Mouse (Mus musculus) CH12.LX (cell line): Measurements from ENCODE around the gene Man1a2. TPM values are rescaled to one million over a fixed set of nuclear protein-coding genes. Genes with fewer than 3 reads are reported as not detected.

ENCODE experiments used
- DNase-seq: peaks from one replicate; pipeline ENCODE4 v3.0.0-alpha.2; 2013; ENCODE audit errors: extremely low read depth
- H3K27ac ChIP-seq: 2 replicates; pipeline ENCODE4 v1.5.1; 2012; ENCODE audit warnings: low read depth, mild to moderate bottlenecking, control low read depth, moderate library complexity; ENCODE audit not compliant: insufficient read depth
- H3K27me3 ChIP-seq: replicated peaks from 2 replicates; pipeline ENCODE3; 2012; ENCODE audit warnings: inconsistent platforms
- H3K36me3 ChIP-seq, 2 experiments: replicated peaks in 1 of 2; 2 replicates each; pipeline versions ENCODE3 to v1.6.1; 2012; ENCODE audit warnings: inconsistent platforms in 1 of 2, low read length in 1 of 2, mild to moderate bottlenecking in 1 of 2, mixed read lengths in 1 of 2, moderate library complexity in 1 of 2; ENCODE audit not compliant: control insufficient read depth in 1 of 2, insufficient read depth in 1 of 2
- H3K4me1 ChIP-seq, 2 experiments: 2 replicates each; pipeline ENCODE4 v1.6.1; 2012; ENCODE audit warnings: inconsistent platforms in 1 of 2, moderate library complexity in 1 of 2; ENCODE audit not compliant: insufficient read depth in 2 of 2, control insufficient read depth in 1 of 2
- H3K4me2 ChIP-seq: 2 replicates; pipeline ENCODE4 v1.6.1; 2012; ENCODE audit warnings: low read depth, mild to moderate bottlenecking, control low read depth; ENCODE audit not compliant: poor library complexity, insufficient read depth, severe bottlenecking
- H3K4me3 ChIP-seq, 3 experiments: fragments of 150-350 bp in 1 of 3; sonication (generic) in 1 of 3; replicated peaks in 1 of 3; 2 replicates each; pipeline versions ENCODE3 to v1.5.1; 2011 to 2012; ENCODE audit warnings: low read depth in 2 of 3, low read length in 2 of 3, mild to moderate bottlenecking in 2 of 3, moderate library complexity in 2 of 3, control low read depth in 1 of 3, improper control_type of control experiment in 1 of 3, inconsistent platforms in 1 of 3, mixed read lengths in 1 of 3; ENCODE audit not compliant: poor library complexity in 1 of 3
- H3K79me2 ChIP-seq: replicated peaks from 2 replicates; pipeline ENCODE4 v1.6.1; 2012; ENCODE audit warnings: mild to moderate bottlenecking, moderate library complexity; ENCODE audit not compliant: control insufficient read depth, poor library complexity, insufficient read depth, severe bottlenecking; ENCODE audit errors: extremely low read depth
- H3K9ac ChIP-seq: 2 replicates; pipeline ENCODE4 v1.6.1; 2012; ENCODE audit warnings: low read depth, mild to moderate bottlenecking, control low read depth, moderate library complexity; ENCODE audit not compliant: insufficient read depth
- H3K9me3 ChIP-seq: replicated peaks from 2 replicates; pipeline ENCODE3; 2012; ENCODE audit warnings: low read length, inconsistent platforms, mixed read lengths
- CHD2 ChIP-seq: IDR thresholded peaks from 2 replicates; pipeline ENCODE4 v1.6.1; 2011; ENCODE audit warnings: low read length, improper control_type of control experiment
- CTCF ChIP-seq, 2 experiments: IDR thresholded peaks in 1 of 2; conservative IDR thresholded peaks in 1 of 2; 2 replicates each; pipeline ENCODE4 v1.5.1; 2011 to 2012; ENCODE audit warnings: low read depth in 2 of 2, low read length in 2 of 2, improper control_type of control experiment in 1 of 2, inconsistent platforms in 1 of 2, mild to moderate bottlenecking in 1 of 2, moderate library complexity in 1 of 2
- ETS1 ChIP-seq: conservative IDR thresholded peaks from 2 replicates; pipeline ENCODE4 v1.6.1; 2012; ENCODE audit warnings: low read depth, mild to moderate bottlenecking, inconsistent platforms, low read length, improper control_type of control experiment, moderate library complexity
- GABPA ChIP-seq: IDR thresholded peaks from 2 replicates; pipeline ENCODE4 v1.6.1; 2012; ENCODE audit warnings: low read depth, low read length, improper control_type of control experiment, inconsistent platforms; ENCODE audit not compliant: insufficient replicate concordance
- HCFC1 ChIP-seq: IDR thresholded peaks from 2 replicates; pipeline ENCODE4 v1.6.1; 2012; ENCODE audit warnings: low read depth, mild to moderate bottlenecking, inconsistent platforms, low read length, improper control_type of control experiment
- IRF4 ChIP-seq: IDR thresholded peaks from 2 replicates; pipeline ENCODE4 v1.6.1; 2014; ENCODE audit warnings: low read depth, mild to moderate bottlenecking, inconsistent platforms, low read length, improper control_type of control experiment
- JUND ChIP-seq: conservative IDR thresholded peaks from 2 replicates; pipeline ENCODE4 v1.6.1; 2011; ENCODE audit warnings: low read depth, low read length, improper control_type of control experiment
- MAFK ChIP-seq: IDR thresholded peaks from 2 replicates; pipeline ENCODE4 v1.6.1; 2011; ENCODE audit warnings: low read length, improper control_type of control experiment; ENCODE audit not compliant: insufficient replicate concordance
- MAZ ChIP-seq: IDR thresholded peaks from 2 replicates; pipeline ENCODE4 v1.6.1; 2012; ENCODE audit warnings: low read depth, mild to moderate bottlenecking, inconsistent platforms, low read length, improper control_type of control experiment, moderate library complexity
- MEF2A ChIP-seq: IDR thresholded peaks from 2 replicates; pipeline ENCODE4 v1.6.1; 2014; ENCODE audit warnings: low read depth, mild to moderate bottlenecking, inconsistent platforms, low read length, improper control_type of control experiment, borderline replicate concordance
- MXI1 ChIP-seq: IDR thresholded peaks from 2 replicates; pipeline ENCODE4 v1.6.1; 2011; ENCODE audit warnings: mild to moderate bottlenecking, low read depth, low read length, improper control_type of control experiment
- MYC ChIP-seq: IDR thresholded peaks from 2 replicates; pipeline ENCODE4 v1.6.1; 2011; ENCODE audit warnings: low read depth, mild to moderate bottlenecking, improper control_type of control experiment, low read length
- PAX5 ChIP-seq: IDR thresholded peaks from 2 replicates; pipeline ENCODE4 v1.6.1; 2012; ENCODE audit warnings: low read length, inconsistent platforms, mixed read lengths
- POLR2AphosphoS2 ChIP-seq: IDR thresholded peaks from 2 replicates; pipeline ENCODE4 v1.6.1; 2011; ENCODE audit warnings: low read depth, low read length, improper control_type of control experiment
- RAD21 ChIP-seq: IDR thresholded peaks from 2 replicates; pipeline ENCODE4 v1.6.1; 2011; ENCODE audit warnings: low read depth, mild to moderate bottlenecking, low read length, improper control_type of control experiment, moderate library complexity
- RCOR1 ChIP-seq: conservative IDR thresholded peaks from 2 replicates; pipeline ENCODE4 v1.6.1; 2012; ENCODE audit warnings: low read depth, mild to moderate bottlenecking, inconsistent platforms, low read length, improper control_type of control experiment
- SIN3A ChIP-seq: IDR thresholded peaks from 2 replicates; pipeline ENCODE4 v1.6.1; 2012; ENCODE audit warnings: low read length, improper control_type of control experiment, inconsistent platforms
- SMC3 ChIP-seq: IDR thresholded peaks from 2 replicates; pipeline ENCODE4 v1.6.1; 2011; ENCODE audit warnings: low read depth, low read length, improper control_type of control experiment
- TCF12 ChIP-seq: IDR thresholded peaks from 2 replicates; pipeline ENCODE4 v1.6.1; 2014; ENCODE audit warnings: low read depth, mild to moderate bottlenecking, inconsistent platforms, low read length, improper control_type of control experiment
- USF1 ChIP-seq: IDR thresholded peaks from 2 replicates; pipeline ENCODE4 v1.6.1; 2014; ENCODE audit warnings: low read depth, mild to moderate bottlenecking, inconsistent platforms, low read length, improper control_type of control experiment
- USF2 ChIP-seq: conservative IDR thresholded peaks from 2 replicates; pipeline ENCODE4 v1.6.1; 2011; ENCODE audit warnings: low read depth, low read length, improper control_type of control experiment
- ZC3H11A ChIP-seq: IDR thresholded peaks from 2 replicates; pipeline ENCODE4 v1.6.1; 2012; ENCODE audit warnings: low read depth, mild to moderate bottlenecking, inconsistent platforms, low read length, improper control_type of control experiment
- ZKSCAN1 ChIP-seq: IDR thresholded peaks from 2 replicates; pipeline ENCODE4 v1.6.1; 2012; ENCODE audit warnings: low read depth, inconsistent platforms, low read length, improper control_type of control experiment, borderline replicate concordance
- dilution Hi-C: fragments of 300-500 bp; cut with MboI; formaldehyde crosslinking; loops from 2 replicates; pipeline ENCODE4 v1.14.3; 2020; ENCODE audit warnings: low sequenced_read_pairs; ENCODE audit not compliant: extremely low pct_unique_long_range_greater_than_20kb, extremely low pct_ligation_motif_present
- in situ Hi-C: fragments of 300-500 bp; cut with MboI; formaldehyde crosslinking; loops from 3 replicates; pipeline ENCODE4 v1.14.3; 2019; ENCODE audit warnings: low sequenced_read_pairs, low pct_ligation_motif_present, low pct_unique_long_range_greater_than_20kb, mixed read lengths
- polyA plus RNA-seq: library from polyadenylated mRNA; unstranded; fragments of >175 nt; gene quantifications from 2 replicates; pipeline ENCODE4 v1.2.1, GENCODE M21; 2012; ENCODE audit warnings: low read depth; ENCODE audit not compliant: insufficient read length
- total RNA-seq, 2 experiments: library from RNA; depleted of rRNA; stranded (reverse); fragments of 300-350 nt in 1 of 2; fragments of >200 nt in 1 of 2; gene quantifications; 2 replicates each; pipeline ENCODE4 v1.2.3; 2012 to 2014

Gene Man1a2
- total and polyA plus RNA-seq, 3 experiments, result 31.1 to 73.6 (median 53.5) TPM

GRCm38 (mm10) chr3:100572571-100573183, 112.6 kb downstream of the Man1a2 start:
- no peaks in the 10 kb centered on the region for H3K9me3 ChIP-seq
- no peak overlapping the region for H3K4me3 ChIP-seq
- H3K27ac ChIP-seq, result no peak overlapping the region
- H3K4me2 ChIP-seq, result no peak overlapping the region
- no peaks in the 10 kb centered on the region for H3K27me3 ChIP-seq
- DNase-seq, result no peak
- peaks cover 0 to 3% of the 10 kb centered on the region in 2 experiments; a peak in 1 of 4 replicates for H3K4me1 ChIP-seq
- no peak overlapping the region for H3K9ac ChIP-seq
- no peaks in the 10 kb centered on the region for H3K79me2 ChIP-seq
- in situ Hi-C loops, result no loop called here
- H3K36me3 ChIP-seq, result peaks cover 15 to 62% of the 10 kb centered on the region in 2 experiments
- TF ChIP-seq POLR2AphosphoS2 (no peak), USF2 (no peak), RCOR1 (no peak), CHD2 (no peak), USF1 (no peak), TCF12 (no peak), RAD21 (no peak), ZKSCAN1 (no peak), MXI1 (no peak), PAX5 (no peak), IRF4 (no peak), SIN3A (no peak), ZC3H11A (no peak), GABPA (no peak)
- TF ChIP-seq, all 38 proteins: peak for 0
- dilution Hi-C loops, result no loop called here

- no peaks in the 10 kb centered on the region for H3K9me3 ChIP-seq
- DNase-seq, result peak; percentile 33
- no peak overlapping the region for H3K4me2 ChIP-seq
- no peaks in the 10 kb centered on the region for H3K79me2 ChIP-seq
- dilution Hi-C loops, result no loop called here
- H3K36me3 ChIP-seq, result peaks cover 18 to 47% of the 10 kb centered on the region in 2 experiments
- peaks cover 0 to 11% of the 10 kb centered on the region in 2 experiments; a peak in 1 of 4 replicates for H3K4me1 ChIP-seq
- no peak overlapping the region for H3K4me3 ChIP-seq
- H3K27me3 ChIP-seq, result no peaks in the 10 kb centered on the region
- TF ChIP-seq ZC3H11A, result peak; percentile 77
- TF ChIP-seq ETS1, result no peak
- no peak for TF ChIP-seq JUND
- TF ChIP-seq SMC3, result peak; percentile 81
- TF ChIP-seq MYC, result 0 out of 2 replicates have a peak, but pooled peaks have one; percentile 31
- peak; percentile 63; the same call in 1 of the 2 replicates for TF ChIP-seq SIN3A
- TF ChIP-seq RAD21, result peak; percentile 92
- peak; percentile 62 to 87; a peak in 3 of 4 replicates for TF ChIP-seq CTCF (conservative IDR thresholded peaks at IDR 0.05 in 1 of 2, IDR thresholded peaks at IDR 0.05 in 1 of 2; ENCODE audit: low read depth in 2 of 2, low read length in 2 of 2)
- TF ChIP-seq HCFC1, result peak; percentile 19; the same call in 1 of the 2 replicates
- TF ChIP-seq MAZ, result no peak
- peak; percentile 46; the same call in 1 of the 2 replicates for TF ChIP-seq MEF2A
- TF ChIP-seq MAFK, result 0 out of 2 replicates have a peak, but pooled peaks have one; percentile 9
- in situ Hi-C loops, result no loop called here
- no peak overlapping the region for H3K9ac ChIP-seq
- H3K27ac ChIP-seq, result no peak overlapping the region
These were observed 116.6 kb downstream of the Man1a2 start for GRCm38 (mm10) chr3:100568443-100569390.
